Mouse (Mus musculus) testis, adult 2 months (tissue): Measurements from ENCODE around the gene Rybp. TPM values are rescaled to one million over a fixed set of nuclear protein-coding genes. Genes with fewer than 3 reads are reported as not detected.

ENCODE experiments used
- H3K27ac ChIP-seq: fragments of 200-500 bp; 2 replicates; pipeline ENCODE4 v1.5.1; 2012; ENCODE audit warnings: low read depth, low read length; ENCODE audit not compliant: control insufficient read depth, insufficient read depth
- H3K27me3 ChIP-seq: fragments of 200-500 bp; 2 replicates; pipeline ENCODE4 v1.6.1; 2012; ENCODE audit warnings: mild to moderate bottlenecking, low read length, moderate library complexity; ENCODE audit not compliant: control insufficient read depth, insufficient read depth
- H3K36me3 ChIP-seq: fragments of 200-500 bp; 2 replicates; pipeline ENCODE4 v1.6.1; 2012; ENCODE audit warnings: mild to moderate bottlenecking, low read length; ENCODE audit not compliant: control insufficient read depth, insufficient read depth
- H3K4me1 ChIP-seq: fragments of 200-500 bp; 2 replicates; pipeline ENCODE4 v1.6.1; 2012; ENCODE audit warnings: low read length; ENCODE audit not compliant: control insufficient read depth, insufficient read depth
- H3K4me3 ChIP-seq: fragments of 200-500 bp; 2 replicates; pipeline ENCODE4 v1.5.1; 2012; ENCODE audit warnings: low read depth, mild to moderate bottlenecking, low read length, moderate library complexity, mixed read lengths; ENCODE audit not compliant: control insufficient read depth
- CTCF ChIP-seq: fragments of 200-500 bp; IDR thresholded peaks from 2 replicates; pipeline ENCODE4 v1.5.1; 2012; ENCODE audit warnings: low read depth, mild to moderate bottlenecking, inconsistent platforms, low read length, moderate library complexity; ENCODE audit not compliant: control insufficient read depth, insufficient read depth, insufficient replicate concordance
- POLR2A ChIP-seq: fragments of 200-500 bp; IDR thresholded peaks from 2 replicates; pipeline ENCODE4 v1.6.1; 2012; ENCODE audit warnings: low read depth, mild to moderate bottlenecking, inconsistent platforms, low read length, moderate library complexity; ENCODE audit not compliant: control insufficient read depth
- polyA plus RNA-seq: library from polyadenylated mRNA; depleted of rRNA; stranded (reverse); fragments of >200 nt; gene quantifications from 2 replicates; pipeline ENCODE4 v1.2.3, GENCODE M21; 2012

Rybp gene
- polyA plus RNA-seq, 1 experiment, result 43.4 TPM

- Histone ChIP-seq H3K27me3 (no peaks in the 10 kb centered on the region), H3K4me1 (no peaks in the 10 kb centered on the region; the same call in 1 of the 2 replicates)
Observed at GRCm38 (mm10) chr6:100211646-100212045, 75.6 kb downstream of the Rybp start.

GRCm38 (mm10) chr6:100210517-100210916 is 76.8 kb downstream of the Rybp start:
- Histone ChIP-seq H3K27ac (no peak overlapping the region), H3K27me3 (no peaks in the 10 kb centered on the region), H3K36me3 (no peaks in the 10 kb centered on the region), H3K4me3 (no peak overlapping the region), H3K4me1 (no peaks in the 10 kb centered on the region; the same call in 1 of the 2 replicates)
- TF ChIP-seq POLR2A (no peak), CTCF (no peak)

More at GRCm38 (mm10) chr6:100211646-100212045, 75.6 kb downstream of the Rybp start:
- Histone ChIP-seq H3K27ac (no peak overlapping the region), H3K4me3 (no peak overlapping the region), H3K36me3 (no peaks in the 10 kb centered on the region)
- TF ChIP-seq POLR2A (no peak), CTCF (no peak)

DNA sequence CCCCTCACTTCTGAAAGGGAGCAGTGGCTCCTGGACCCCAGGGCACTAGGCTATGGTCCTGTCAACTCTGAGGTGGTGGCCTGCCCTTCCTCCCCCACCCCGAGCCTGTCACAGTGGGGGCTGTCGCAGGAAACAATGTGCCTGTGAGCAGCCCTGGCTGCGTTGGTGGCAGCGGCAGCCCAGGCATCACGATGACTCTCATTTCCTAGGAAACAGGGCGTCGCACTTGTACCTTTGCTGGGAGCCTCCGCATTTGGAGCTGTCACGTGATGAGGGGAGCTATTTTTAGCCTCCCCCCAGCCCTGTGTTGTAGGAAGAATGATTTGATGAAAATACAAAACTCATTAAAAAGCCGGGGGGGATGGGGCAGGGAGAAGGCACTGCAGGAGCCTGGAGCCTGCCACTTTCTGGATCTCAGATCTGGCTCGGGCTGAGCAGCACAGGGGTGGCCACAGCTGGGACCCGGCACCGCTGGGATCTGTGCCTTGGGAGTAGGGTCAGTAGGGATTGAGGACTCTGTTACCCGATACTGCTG is 80.5 kb downstream of the Rybp start:
- no peak for TF ChIP-seq POLR2A
- TF ChIP-seq CTCF, result no peak
- no peak overlapping the region for H3K4me3 ChIP-seq
- H3K4me1 ChIP-seq, result no peaks in the 10 kb centered on the region; the same call in 1 of the 2 replicates
- no peaks in the 10 kb centered on the region for H3K27me3 ChIP-seq
- no peak overlapping the region for H3K27ac ChIP-seq
- H3K36me3 ChIP-seq, result no peaks in the 10 kb centered on the region

GRCm38 (mm10) chr6:100206261-100206660 is 81.0 kb downstream of the Rybp start:
- Histone ChIP-seq H3K27ac (no peak overlapping the region), H3K4me3 (no peak overlapping the region), H3K36me3 (no peaks in the 10 kb centered on the region), H3K27me3 (no peaks in the 10 kb centered on the region), H3K4me1 (no peaks in the 10 kb centered on the region; the same call in 1 of the 2 replicates)
- no peak for TF ChIP-seq POLR2A

DNA sequence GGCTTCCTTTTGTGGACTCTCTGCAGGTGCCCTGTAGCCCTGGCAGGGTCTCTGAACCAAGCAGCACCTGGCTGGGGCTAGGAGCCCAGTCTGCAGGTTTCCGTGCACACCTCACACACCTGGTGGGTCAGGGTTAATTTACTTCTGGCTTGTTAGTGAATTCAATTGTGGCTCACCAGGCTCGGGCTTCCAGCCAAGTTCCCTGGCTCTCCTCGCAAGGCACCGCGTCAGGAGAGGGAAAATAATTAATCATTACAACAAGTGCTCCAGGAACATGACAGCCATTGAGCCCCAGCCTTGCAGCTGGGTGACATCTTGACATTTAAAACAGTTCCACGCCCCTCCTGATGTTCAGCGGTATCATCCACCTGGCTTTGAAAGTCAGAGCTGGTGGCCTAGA is 82.8 kb downstream of the Rybp start:
- Histone ChIP-seq H3K36me3 (no peaks in the 10 kb centered on the region), H3K27me3 (no peaks in the 10 kb centered on the region), H3K4me1 (no peaks in the 10 kb centered on the region; the same call in 1 of the 2 replicates), H3K27ac (no peak overlapping the region), H3K4me3 (no peak overlapping the region)
- no peak for TF ChIP-seq POLR2A
- TF ChIP-seq CTCF, result no peak

DNA sequence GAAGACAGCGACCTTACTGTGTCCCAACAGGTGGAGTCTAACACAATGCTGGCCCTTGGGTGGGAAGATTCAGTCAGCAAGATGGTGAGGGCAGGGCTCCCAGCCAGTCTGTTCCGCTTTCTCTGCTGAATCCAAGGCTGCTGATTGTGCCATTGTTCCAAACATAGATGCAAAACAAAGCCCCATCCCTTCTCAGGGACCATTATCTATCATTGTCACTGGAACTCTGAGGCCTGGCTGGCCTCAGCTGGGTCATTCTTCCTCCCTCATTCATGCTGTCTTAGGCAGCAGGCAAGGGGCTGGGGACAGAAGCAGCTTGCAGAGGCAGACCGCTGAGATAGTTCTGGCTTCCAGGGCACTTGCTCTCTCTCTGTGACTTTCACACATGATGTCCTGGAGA is 83.8 kb downstream of the Rybp start:
- no peaks in the 10 kb centered on the region for H3K27me3 ChIP-seq
- H3K36me3 ChIP-seq, result no peaks in the 10 kb centered on the region
- no peak overlapping the region for H3K27ac ChIP-seq
- no peak overlapping the region for H3K4me3 ChIP-seq
- no peak for TF ChIP-seq POLR2A
- TF ChIP-seq CTCF, result no peak
- no peaks in the 10 kb centered on the region; the same call in 1 of the 2 replicates for H3K4me1 ChIP-seq

DNA sequence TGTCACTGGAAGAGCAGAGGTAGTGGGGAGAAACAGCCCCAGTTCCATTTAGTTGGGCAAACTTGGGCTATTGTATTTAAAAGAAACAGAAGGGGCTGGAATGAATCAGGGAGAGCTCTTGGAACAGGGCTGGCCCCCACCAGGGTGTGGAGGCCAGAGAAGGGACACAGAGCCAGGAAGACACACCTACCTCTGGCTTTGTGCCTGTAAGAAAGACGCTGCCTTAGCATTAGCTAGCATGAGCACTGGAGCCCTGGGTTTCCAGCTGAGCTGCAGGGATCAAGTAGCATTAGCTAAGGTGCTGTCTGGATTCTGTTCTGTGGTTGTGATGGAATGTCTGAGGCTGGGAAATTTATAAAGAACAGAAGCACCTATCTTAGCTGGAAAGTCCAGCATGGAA is 85.2 kb downstream of the Rybp start:
- Histone ChIP-seq H3K27ac (no peak overlapping the region), H3K27me3 (no peaks in the 10 kb centered on the region), H3K4me1 (no peaks in the 10 kb centered on the region; the same call in 1 of the 2 replicates), H3K4me3 (no peak overlapping the region), H3K36me3 (no peaks in the 10 kb centered on the region)
- TF ChIP-seq POLR2A (no peak), CTCF (no peak)

- Histone ChIP-seq H3K4me3 (no peak overlapping the region), H3K4me1 (no peaks in the 10 kb centered on the region; the same call in 1 of the 2 replicates), H3K27me3 (no peaks in the 10 kb centered on the region), H3K27ac (no peak overlapping the region), H3K36me3 (no peaks in the 10 kb centered on the region)
- TF ChIP-seq POLR2A (no peak), CTCF (no peak)
Observed at GRCm38 (mm10) chr6:100197102-100197501, 90.2 kb downstream of the Rybp start.
